ENCODE assay signal across 8 mouse cellular contexts in genomic region chr10:128589464-128590192, GRCm38 (mm10). TPM values are rescaled to one million over a fixed set of nuclear protein-coding genes. Genes with fewer than 3 reads are reported as not detected.
DNase-seq lines count a peak whose midpoint lies in the region; ATAC-seq and TF ChIP-seq lines count a peak whose summit lies in the region.

Gene Erbb3 (minus strand): TSS chr10:128589652.

- H3K9me3 ChIP-seq in forebrain, embryonic 16.5 days (ENCODE audit: control insufficient read depth, low read length): no peaks in the 10 kb centered on the region
- no peaks in the 10 kb centered on the region for H3K9me3 ChIP-seq in hindbrain, postnatal 0 days (ENCODE audit: low read length)
- H3K9me3 ChIP-seq in liver, embryonic 12.5 days (replicated peaks): no peaks in the 10 kb centered on the region

- 0% methylated on average over 43 of the region's 43 CpGs for WGBS in forebrain, embryonic 16.5 days
- WGBS in hindbrain, postnatal 0 days: under 1% methylated on average over 43 of the region's 43 CpGs
- WGBS in liver, embryonic 12.5 days (ENCODE audit: insufficient replicate concordance): under 1% methylated on average over 43 of the region's 43 CpGs

- H3K36me3 ChIP-seq in forebrain, embryonic 16.5 days (ENCODE audit: control insufficient read depth, insufficient read depth): no peaks in the 10 kb centered on the region
- H3K36me3 ChIP-seq in hindbrain, postnatal 0 days (ENCODE audit: insufficient read depth, low read length): no peaks in the 10 kb centered on the region
- no peaks in the 10 kb centered on the region for H3K36me3 ChIP-seq in liver, embryonic 12.5 days
- H3K36me3 ChIP-seq in myocyte (ENCODE audit: control insufficient read depth, insufficient read depth): no peaks in the 10 kb centered on the region

- H3K4me1 ChIP-seq in forebrain, embryonic 16.5 days (replicated peaks; ENCODE audit: control insufficient read depth, insufficient read depth, low read length): peaks cover 8% of the 10 kb centered on the region
- peaks cover 5% of the 10 kb centered on the region; the same call in 1 of the 2 replicates for H3K4me1 ChIP-seq in hindbrain, postnatal 0 days (ENCODE audit: insufficient read depth, low read length)
- H3K4me1 ChIP-seq in liver, embryonic 12.5 days: peaks cover 47% of the 10 kb centered on the region

- no peak within 1 kb of the TSS for H3K27ac ChIP-seq in forebrain, embryonic 16.5 days (ENCODE audit: low read length)
- no peak within 1 kb of the TSS for H3K27ac ChIP-seq in hindbrain, postnatal 0 days
- no peak within 1 kb of the TSS for H3K27ac ChIP-seq in liver, embryonic 12.5 days

- H3K79me2 ChIP-seq in myocyte (ENCODE audit: control insufficient read depth, insufficient read depth): peaks cover 3% of the 10 kb centered on the region

- peak within 1 kb of the TSS; percentile 95 for H3K4me2 ChIP-seq in forebrain, embryonic 16.5 days (ENCODE audit: low read length)
- peak within 1 kb of the TSS; percentile 100 for H3K4me2 ChIP-seq in hindbrain, postnatal 0 days (ENCODE audit: low read depth, low read length)
- H3K4me2 ChIP-seq in liver, embryonic 12.5 days: peak within 1 kb of the TSS; percentile 98
- peak within 1 kb of the TSS; percentile 86 for H3K4me2 ChIP-seq in myocyte (ENCODE audit: low read depth)

- ATAC-seq in forebrain, embryonic 16.5 days: peak; percentile 45
- peak; percentile 31; the same call in 1 of the 2 replicates for ATAC-seq in hindbrain, postnatal 0 days
- ATAC-seq in liver, embryonic 12.5 days: 0 out of 2 replicates have a peak, but pooled peaks have one; percentile 26

- peaks cover 21% of the 10 kb centered on the region for H3K27me3 ChIP-seq in forebrain, embryonic 16.5 days (replicated peaks; ENCODE audit: control insufficient read depth, insufficient read depth, low read length)
- H3K27me3 ChIP-seq in hindbrain, postnatal 0 days (ENCODE audit: insufficient read depth, low read length): peaks cover 21% of the 10 kb centered on the region
- H3K27me3 ChIP-seq in liver, embryonic 12.5 days (replicated peaks): peaks cover 78% of the 10 kb centered on the region
- no peaks in the 10 kb centered on the region for H3K27me3 ChIP-seq in myocyte (ENCODE audit: control insufficient read depth, insufficient read depth, insufficient read length)

- TF ChIP-seq CTCF in hindbrain, postnatal 0 days (IDR thresholded peaks at IDR 0.05; ENCODE audit: low read depth): no peak

- peak within 1 kb of the TSS; percentile 52 for H3K4me3 ChIP-seq in forebrain, embryonic 16.5 days (replicated peaks; ENCODE audit: low read length)
- peak within 1 kb of the TSS; percentile 47 for H3K4me3 ChIP-seq in hindbrain, postnatal 0 days (ENCODE audit: low read length)
- H3K4me3 ChIP-seq in liver, embryonic 12.5 days: peak within 1 kb of the TSS; percentile 68
- H3K4me3 ChIP-seq in myocyte: peak within 1 kb of the TSS; percentile 62

- peak; percentile 67 for TF ChIP-seq POLR2A in myocyte (IDR thresholded peaks at IDR 0.05; ENCODE audit: insufficient read length, low read depth)

- H3K9ac ChIP-seq in forebrain, embryonic 16.5 days (replicated peaks; ENCODE audit: low read depth, low read length): peak within 1 kb of the TSS; percentile 55
- H3K9ac ChIP-seq in hindbrain, postnatal 0 days (replicated peaks; ENCODE audit: low read length): peak within 1 kb of the TSS; percentile 45
- peak within 1 kb of the TSS; percentile 55 for H3K9ac ChIP-seq in liver, embryonic 12.5 days

- DNase-seq in cerebellum, postnatal 25 days: peak; percentile 43 to 64
- no peak for DNase-seq in cerebellum, adult 11-12 months
- DNase-seq in adrenal gland, postnatal 4 days (ENCODE audit: low spot score in 2 of 2): peak; percentile 20 to 23
- DNase-seq in hindbrain, postnatal 0 days (ENCODE audit: low spot score): peak; percentile 22
- DNase-seq in thymus, postnatal 10 days (ENCODE audit: low spot score in 2 of 2): peak; percentile 17 to 27

- peak within 1 kb of the TSS; percentile 11 for H3ac ChIP-seq in myocyte (ENCODE audit: control insufficient read depth, insufficient read length)

TF ChIP-seq in myocyte, 11 proteins besides CTCF, POLR2A, EP300 and RAD21:
- TF ChIP-seq E2F4 (IDR thresholded peaks at IDR 0.05; ENCODE audit: insufficient read depth): no peak
- TF ChIP-seq SRF (IDR thresholded peaks at IDR 0.05; ENCODE audit: control insufficient read depth, insufficient read length, low read depth): no peak
- TF ChIP-seq MYOG (IDR thresholded peaks at IDR 0.05; ENCODE audit: control insufficient read depth in 1 of 3, insufficient read depth in 1 of 3, insufficient read length in 2 of 3, low read depth in 2 of 3): peak in 1 of 3 experiments; percentile 15

RNA-seq across cellular contexts. Expression of gene Erbb3, which starts in this region (rescaled TPM):
- 10 to 100 TPM in 1 of 2 experiments, 1 to 10 TPM in 1; 8.9 to 10.9 TPM for total RNA-seq in adrenal gland, postnatal 4 days (2021)
- polyA plus RNA-seq in forebrain, embryonic 16.5 days (2015; fragmentation: Nextera tagmentation; extraction: Ambion mirVana): 0.46 and 0.62 TPM in 2 replicates
- total RNA-seq in hindbrain, postnatal 0 days (2014; rRNA removed): 1.3 and 1.7 TPM in 2 replicates
- 0.64 and 0.65 TPM in 2 replicates for polyA plus RNA-seq in hindbrain, postnatal 0 days (2015; fragmentation: Nextera tagmentation; extraction: Ambion mirVana)
- polyA plus RNA-seq in liver, embryonic 12.5 days (2016; fragmentation: Nextera tagmentation; extraction: Ambion mirVana): 1.8 TPM in 2 replicates
- 23.3 TPM for polyA plus RNA-seq in myocyte (2012; fragmentation: generic; extraction: Trizol)

Comparison
In these comparisons a context has a peak if more than half of its experiments do, and no peak if none do; other contexts are left out.
1. Peak in ATAC-seq, H3K4me3 ChIP-seq, H3K9ac ChIP-seq and H3K4me2 ChIP-seq in forebrain, embryonic 16.5 days; RNA of the gene not detected or under 1 TPM.